Mouse (Mus musculus) gastrocnemius, adult 8-10 months (tissue): ENCODE measurements around the gene Gzma. TPM values are rescaled to one million over a fixed set of nuclear protein-coding genes. Genes with fewer than 3 reads are reported as not detected.

Experiments
- DNase-seq, 2 experiments: peaks; one replicate each; pipeline ENCODE4 v3.0.0; 2022; ENCODE audit warnings: low spot score in 2 of 2
- total RNA-seq, 4 experiments: library from RNA; stranded (reverse); gene quantifications; 2 replicates each; pipeline ENCODE4 v1.2.4; 2022

Gene Gzma
- not detected for total RNA-seq

DNA sequence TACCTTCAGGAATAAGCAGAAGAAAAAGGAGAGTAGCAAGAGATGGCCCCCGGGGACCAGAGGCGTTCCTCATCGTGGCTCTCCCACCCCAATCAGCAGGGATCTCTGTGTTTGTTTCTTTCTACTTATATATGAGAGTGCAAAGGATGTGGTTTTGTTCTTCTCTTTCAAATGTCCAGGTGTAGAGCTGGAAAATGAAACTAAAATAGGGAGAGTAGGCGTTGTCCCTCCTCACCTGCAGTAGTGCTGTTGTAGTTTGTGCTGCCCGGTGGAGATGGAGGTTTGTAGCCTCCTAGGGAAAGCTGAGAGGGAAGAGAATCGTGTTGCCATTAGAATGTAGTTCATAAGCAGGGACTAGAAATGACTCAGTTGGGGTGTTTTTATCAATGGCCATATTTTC, at the start of gene Gzma:
Gene Gzma (minus strand): TSS at position 103 of the 400 bp plus-strand sequence.
- no peak for DNase-seq

- no peak for DNase-seq
These were observed 38.8 kb upstream of the Gzma start for GRCm38 (mm10) chr13:113139597-113139996.

- no peak for DNase-seq
These were observed 29.2 kb upstream of the Gzma start for GRCm38 (mm10) chr13:113129974-113130373.

DNA sequence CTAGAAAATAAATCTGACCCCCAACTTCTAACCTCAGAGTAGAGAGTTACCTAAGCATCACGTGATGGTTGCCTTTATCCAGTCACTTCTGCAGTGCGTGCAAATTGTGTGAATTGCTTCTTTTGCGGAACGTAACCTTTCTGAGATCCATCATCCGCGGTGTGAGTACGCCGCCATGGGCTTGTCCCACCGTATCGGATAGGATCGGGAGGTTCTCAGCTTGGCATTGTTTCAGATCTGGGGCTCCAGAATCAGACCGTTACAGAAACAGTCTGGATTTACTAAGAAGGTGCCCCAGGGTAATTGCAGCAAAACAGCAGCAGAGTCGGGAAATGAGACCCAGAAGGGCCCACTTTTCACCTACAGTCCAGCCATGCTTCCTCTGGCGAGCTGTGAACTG, 20.5 kb upstream of the Gzma start:
- no peak for DNase-seq

- no peak for DNase-seq
These were observed 19.8 kb upstream of the Gzma start for GRCm38 (mm10) chr13:113120324-113121237.

DNA sequence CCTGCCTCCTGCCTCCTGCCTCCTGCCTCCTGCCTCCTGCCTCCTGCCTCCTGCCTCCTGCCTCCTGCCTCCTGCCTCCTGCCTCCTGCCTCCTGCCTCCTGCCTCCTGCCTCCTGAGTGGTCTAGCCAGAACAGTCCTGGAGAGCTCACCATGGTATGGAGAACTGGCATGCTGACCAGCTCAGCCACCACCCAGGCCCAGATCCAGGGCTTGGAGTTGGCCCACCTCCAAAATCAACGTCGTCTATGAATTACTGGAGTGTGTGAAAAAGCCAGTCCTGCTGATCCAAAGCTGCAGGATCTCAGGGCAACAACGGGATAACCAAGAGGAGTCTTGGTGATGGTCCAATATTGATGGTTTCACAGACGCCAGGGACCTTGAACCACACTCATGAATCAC, 18.2 kb upstream of the Gzma start:
- DNase-seq = no peak

GRCm38 (mm10) chr13:113104759-113105158, 4.0 kb upstream of the Gzma start:
- no peak for DNase-seq

GRCm38 (mm10) chr13:113101804-113102203, 1.0 kb upstream of the Gzma start:
- no peak for DNase-seq

DNA sequence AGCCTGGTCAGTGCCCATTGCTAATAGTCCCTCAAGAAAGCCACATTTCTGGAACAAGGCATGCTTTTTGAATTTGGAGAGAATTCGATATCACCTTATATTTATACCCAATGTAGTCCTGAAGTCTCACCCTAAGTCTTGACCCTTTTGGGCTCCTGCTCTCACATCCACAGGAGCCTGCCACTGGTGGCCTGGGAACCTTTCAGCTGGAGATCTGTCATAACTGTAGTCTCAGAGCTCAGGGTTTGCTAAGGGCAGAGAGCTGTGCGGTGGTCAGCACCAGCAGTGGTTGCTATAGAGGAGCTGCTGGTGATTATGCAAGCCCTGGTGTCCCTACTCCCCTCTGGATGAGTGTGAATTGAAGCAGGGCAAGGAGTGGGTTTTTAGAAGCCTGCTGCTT, 2.4 kb downstream of the Gzma start:
- DNase-seq = no peak

DNA sequence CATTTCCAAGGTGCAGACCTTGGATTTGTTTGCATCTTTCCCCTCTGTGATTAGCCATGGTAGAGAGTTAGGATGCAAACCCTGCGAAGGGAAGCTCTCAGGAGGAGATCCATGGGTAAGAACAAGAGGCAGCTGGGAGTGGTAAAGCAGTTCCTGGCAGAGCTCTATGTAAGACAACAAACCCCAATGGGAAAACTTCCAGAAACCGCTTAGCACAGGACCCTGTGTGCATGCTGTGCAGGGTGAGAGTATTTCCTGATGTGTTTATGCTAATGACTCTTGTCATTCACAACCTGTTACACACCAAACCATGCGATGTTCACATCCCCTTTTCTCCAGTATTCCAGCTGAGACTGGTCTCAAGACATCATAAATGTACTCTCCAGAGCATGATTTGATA, 3.8 kb downstream of the Gzma start:
- no peak for DNase-seq

DNA sequence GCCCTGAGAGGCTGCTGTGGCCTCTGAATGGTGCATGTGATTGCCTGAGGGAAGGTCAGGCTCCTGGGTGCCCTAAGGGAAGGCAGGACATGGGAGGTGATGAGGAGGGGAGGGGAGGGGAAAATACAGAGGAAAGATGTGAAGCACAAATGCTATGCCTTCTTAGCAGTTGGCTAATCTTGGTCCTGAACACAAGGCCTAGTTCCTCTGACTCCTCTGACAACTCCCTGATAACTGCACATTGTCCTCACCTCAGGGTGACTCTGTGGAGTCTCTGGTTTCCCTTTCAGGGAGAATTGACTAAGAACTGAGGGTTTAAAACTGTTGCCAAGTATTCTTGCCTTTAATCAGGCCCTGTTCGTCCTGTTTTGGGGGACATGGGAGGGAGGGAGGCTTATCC, 6.2 kb downstream of the Gzma start:
- no peak for DNase-seq

DNA sequence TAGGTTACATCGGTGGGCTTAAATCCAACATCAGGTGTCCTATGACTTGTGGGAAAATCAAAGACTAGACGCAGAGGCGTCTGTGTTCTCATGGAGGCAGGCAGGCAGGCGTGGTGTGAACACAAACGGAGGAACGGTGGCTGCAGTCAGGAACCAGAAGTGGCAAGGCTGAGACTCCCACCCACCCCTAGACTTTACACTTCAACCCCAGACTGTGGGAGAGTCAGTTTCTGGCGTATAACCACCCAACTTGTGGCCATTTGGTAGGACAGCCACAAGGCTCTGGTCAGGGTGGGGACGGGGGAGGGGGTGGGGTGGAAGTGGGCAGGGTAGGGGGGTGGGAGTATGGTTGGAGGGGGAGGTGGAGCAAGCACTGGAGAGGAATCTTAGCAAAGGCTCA, 10.3 kb downstream of the Gzma start:
- no peak for DNase-seq

GRCm38 (mm10) chr13:113087226-113088017, 13.4 kb downstream of the Gzma start:
- DNase-seq = no peak

DNA sequence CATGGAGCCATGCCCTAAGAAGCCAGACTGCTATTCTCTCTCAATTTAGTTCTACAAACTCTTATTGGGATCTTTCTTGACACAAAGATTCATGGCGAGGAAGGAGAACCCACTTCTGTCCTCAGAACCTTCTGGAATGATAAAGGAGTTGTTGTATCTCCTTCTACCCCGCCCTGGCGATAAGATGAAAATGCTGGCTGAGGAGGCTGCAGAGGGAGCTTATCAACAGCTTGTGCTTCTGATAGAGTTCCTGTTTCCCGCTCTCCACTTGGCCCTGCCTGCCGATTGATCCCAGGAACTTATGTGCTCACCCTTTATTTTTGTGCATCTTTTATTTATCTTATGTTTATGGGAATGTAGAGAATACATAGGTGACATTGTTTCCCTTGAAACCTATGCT, 16.0 kb downstream of the Gzma start:
- DNase-seq = no peak

- DNase-seq = no peak
These were observed 18.7 kb downstream of the Gzma start for GRCm38 (mm10) chr13:113082101-113082500.

DNA sequence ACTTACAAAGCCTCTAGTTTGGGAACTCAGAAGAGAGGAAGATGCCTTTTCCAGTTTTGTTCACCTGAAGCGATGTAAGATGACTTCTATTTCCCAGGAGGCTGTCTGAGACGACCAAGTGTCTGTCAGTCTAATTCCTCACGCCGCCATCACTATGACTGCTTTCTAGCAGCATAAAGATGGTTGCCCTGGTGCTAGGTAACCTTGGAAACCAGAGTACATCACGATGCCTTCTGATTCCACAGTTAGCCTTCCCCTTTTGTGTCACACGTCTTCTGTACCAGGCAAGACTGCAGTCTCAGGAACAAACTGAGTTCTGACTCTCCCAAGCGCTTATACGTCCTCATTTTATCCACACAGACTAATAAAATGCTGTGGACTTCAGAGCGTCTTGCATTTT, 21.8 kb downstream of the Gzma start:
- DNase-seq = no peak

GRCm38 (mm10) chr13:113064542-113064941, 36.2 kb downstream of the Gzma start:
- DNase-seq = no peak

DNA sequence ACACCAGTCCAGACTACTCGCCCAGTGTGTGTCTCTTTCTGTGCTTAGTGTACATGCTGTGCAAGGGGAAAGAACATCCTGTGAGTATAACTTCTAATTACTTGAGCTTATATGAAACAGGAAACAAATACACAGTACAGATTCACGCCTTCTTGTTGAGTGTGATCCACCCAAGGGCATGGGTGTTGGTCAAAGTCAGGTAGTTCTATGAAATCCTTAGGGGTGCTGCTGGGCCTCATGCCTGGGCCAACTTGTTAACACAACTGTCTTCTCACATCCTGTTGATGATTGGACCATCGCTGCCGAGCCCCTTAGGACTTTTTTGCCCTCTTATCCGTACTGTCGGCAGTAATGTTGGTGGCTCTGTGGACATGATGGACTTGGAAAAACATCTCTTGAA, 39.0 kb downstream of the Gzma start:
- DNase-seq = no peak

- DNase-seq = no peak
These were observed 45.0 kb downstream of the Gzma start for GRCm38 (mm10) chr13:113055826-113056225.

- DNase-seq = no peak
These were observed 46.6 kb downstream of the Gzma start for GRCm38 (mm10) chr13:113054230-113054629.

GRCm38 (mm10) chr13:113047647-113048046, 53.1 kb downstream of the Gzma start:
- DNase-seq = no peak

- no peak for DNase-seq
These were observed 53.8 kb downstream of the Gzma start for GRCm38 (mm10) chr13:113047018-113047417.
